Mouse (Mus musculus): ENCODE data around the gene Kmt5a.

DNA sequence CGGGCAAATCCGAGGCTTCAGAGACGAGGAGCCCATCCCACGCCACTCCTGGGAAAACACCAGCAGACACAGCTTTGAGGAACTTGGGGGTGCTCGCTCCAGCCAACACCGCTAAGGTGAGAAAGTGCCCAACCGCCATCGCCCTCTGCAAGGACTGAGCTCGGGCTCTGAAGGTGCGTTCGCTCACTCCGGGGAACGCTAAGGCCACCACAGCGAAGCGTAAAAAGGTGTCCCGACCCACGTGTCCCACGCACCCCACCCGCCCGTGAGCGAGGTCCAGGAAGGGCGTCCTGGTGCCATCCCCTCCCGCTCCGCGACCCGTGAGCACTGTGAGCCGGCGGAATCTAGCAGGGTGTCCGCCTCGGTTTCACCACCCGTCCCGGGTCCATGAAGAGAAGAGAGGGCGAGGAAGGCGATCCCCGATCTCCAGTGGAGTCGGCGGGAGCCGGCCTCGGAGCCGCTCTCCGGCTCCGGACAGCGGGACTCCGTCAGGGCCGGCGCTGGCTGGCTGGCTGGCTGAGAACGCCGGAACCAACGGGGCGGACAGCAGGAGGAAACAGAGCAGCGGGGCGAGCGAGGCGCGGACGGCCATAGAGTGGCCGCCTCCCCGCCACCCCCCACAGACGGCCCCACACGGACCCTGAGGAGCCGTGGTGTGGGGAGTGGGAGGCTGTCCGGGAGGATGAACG, 14.9 kb upstream of the Kmt5a start:
- no peak for TF ChIP-seq CTCF (IDR thresholded peaks at IDR 0.05; ENCODE audit: control insufficient read depth, insufficient read depth, low read length)
- TF ChIP-seq POLR2A (IDR thresholded peaks at IDR 0.05; ENCODE audit: borderline replicate concordance, control insufficient read depth, low read depth, low read length) = no peak

Measured in bone marrow, adult 2 months (tissue).